Mouse (Mus musculus) layer of hippocampus, adult 8-10 months (tissue): Measurements from ENCODE around the gene Mrpl39. TPM values are rescaled to one million over a fixed set of nuclear protein-coding genes. Genes with fewer than 3 reads are reported as not detected.

ENCODE experiments used
- DNase-seq, 2 experiments: peaks; one replicate each; pipeline ENCODE4 v3.0.0; 2022; ENCODE audit warnings: low spot score in 2 of 2
- total RNA-seq, 4 experiments: library from RNA; stranded (reverse); gene quantifications; 2 replicates each; pipeline ENCODE4 v1.2.4; 2022

Gene Mrpl39
- total RNA-seq, 4 experiments from 2014 or later: 20.1 to 24.1 (median 20.9) TPM

DNA sequence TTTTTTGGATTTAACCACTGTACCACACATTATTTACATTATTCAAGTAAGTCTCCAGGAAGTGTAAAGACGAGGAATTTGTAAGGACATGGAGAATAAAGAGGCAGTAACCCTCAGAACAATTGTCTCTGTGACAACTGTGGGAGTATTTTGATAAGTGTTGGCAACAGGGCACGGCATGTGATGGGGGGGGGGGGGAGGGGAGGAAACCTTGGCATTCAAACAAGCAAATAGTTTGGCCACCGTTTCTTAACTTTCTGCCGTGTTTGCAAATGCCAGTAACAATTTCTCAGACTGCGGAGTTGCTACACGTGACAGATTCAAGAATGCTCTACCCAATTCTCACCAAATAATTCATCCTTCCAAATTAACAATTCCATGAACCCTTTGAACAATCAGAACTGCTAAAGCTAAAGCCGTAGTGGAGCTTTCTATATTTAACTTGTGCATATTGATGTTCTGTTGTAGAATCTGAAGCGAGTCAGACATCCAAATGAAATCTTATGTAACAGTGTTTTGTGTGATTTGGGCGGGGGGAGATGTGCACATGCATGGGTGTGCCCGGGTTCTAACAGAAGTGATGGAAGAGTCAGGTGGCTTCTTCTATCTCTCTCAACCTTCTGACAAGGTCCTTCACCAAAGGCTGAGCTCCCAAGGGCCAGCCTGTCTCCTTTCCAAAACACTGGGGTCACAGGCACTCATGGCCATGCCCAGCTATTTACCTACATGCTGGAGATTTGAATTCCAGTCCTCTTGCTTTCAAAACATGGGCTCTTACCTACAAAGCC is 9.4 kb upstream of the Mrpl39 start:
- no peak for DNase-seq

DNA sequence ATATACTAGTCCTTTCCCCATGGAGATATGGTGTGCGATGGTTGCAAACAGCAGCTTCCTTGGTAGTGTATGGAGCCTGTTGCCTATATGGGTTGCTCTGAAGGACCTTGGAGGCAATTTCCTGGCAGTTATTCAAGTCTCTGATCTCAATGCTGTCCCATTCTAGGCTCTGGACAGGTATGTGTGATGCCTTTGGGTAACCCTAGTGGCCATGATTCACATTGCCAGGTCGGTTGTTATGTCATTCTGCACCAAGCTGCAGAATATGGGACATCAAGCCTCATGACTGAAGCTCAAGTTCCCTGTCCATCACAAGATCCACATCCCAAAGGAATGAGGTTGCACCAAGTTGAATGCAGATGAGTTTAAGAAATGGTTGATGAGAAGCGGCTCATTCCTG is 1.8 kb upstream of the Mrpl39 start:
- DNase-seq: no peak

GRCm38 (mm10) chr16:84734806-84735165 is 756 bp downstream of the Mrpl39 start:
- DNase-seq: no peak

DNA sequence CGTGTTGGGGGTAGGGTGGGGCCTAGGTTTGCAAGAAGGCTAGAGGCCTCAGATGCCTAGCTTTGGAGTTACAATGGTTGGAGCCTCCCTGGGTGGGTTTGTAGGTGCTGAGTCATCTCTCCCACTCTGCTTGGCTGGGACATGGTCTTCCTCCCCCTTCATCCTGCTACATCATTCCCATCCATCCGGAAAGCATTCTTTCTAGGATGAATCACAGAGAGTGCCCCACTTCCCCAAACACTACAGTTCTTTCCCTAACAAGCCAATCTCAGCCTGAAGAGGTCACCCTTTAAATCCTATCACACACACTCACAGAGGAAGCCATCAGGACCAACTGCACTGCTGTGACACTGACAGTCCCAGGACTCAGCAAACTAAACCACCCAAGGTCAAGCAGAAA is 14.9 kb downstream of the Mrpl39 start:
- no peak for DNase-seq

DNA sequence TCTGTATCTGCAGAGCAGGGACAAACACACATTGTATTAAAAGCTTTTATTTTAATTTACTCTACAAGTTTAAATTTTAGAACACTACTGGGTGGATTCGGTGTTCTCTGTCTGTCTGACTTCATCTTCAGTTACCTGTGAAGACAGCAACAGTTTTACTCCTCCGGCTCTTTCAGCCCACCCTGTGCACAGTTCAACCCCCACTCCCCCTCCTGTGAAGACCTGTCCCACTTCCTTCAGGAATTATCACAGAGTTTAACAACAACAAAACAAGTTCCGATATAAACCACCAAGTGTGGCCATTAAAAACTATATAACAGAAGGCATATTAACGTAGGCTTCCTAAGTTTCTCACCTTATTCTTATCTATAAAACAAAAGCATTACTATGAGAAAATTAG is 17.3 kb downstream of the Mrpl39 start:
- no peak for DNase-seq

- DNase-seq: no peak
Observed at GRCm38 (mm10) chr16:84717618-84718248, 17.8 kb downstream of the Mrpl39 start.

GRCm38 (mm10) chr16:84716724-84717617 is 18.6 kb downstream of the Mrpl39 start:
- no peak for DNase-seq

- DNase-seq: no peak
Observed at GRCm38 (mm10) chr16:84716197-84716596, 19.3 kb downstream of the Mrpl39 start.

GRCm38 (mm10) chr16:84714978-84715377 is 20.6 kb downstream of the Mrpl39 start:
- no peak for DNase-seq

DNA sequence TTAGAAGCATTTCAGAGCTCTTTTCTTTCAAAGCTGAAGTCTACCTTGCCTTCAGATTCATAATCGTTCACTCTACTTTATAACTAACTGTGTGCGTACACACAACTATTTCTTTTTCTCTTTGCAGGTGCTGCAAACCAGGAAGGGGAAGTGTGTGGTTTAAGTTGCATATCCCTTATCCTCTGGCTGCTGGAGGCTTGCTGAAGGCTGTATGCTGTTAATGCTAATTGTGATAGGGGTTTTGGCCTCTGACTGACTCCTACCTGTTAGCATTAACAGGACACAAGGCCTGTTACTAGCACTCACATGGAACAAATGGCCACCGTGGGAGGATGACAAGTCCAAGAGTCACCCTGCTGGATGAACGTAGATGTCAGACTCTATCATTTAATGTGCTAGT is 21.6 kb downstream of the Mrpl39 start:
- DNase-seq: no peak

- DNase-seq: no peak
Observed at GRCm38 (mm10) chr16:84713156-84713555, 22.4 kb downstream of the Mrpl39 start.

- no peak for DNase-seq
Observed at GRCm38 (mm10) chr16:84708649-84709048, 26.9 kb downstream of the Mrpl39 start.

DNA sequence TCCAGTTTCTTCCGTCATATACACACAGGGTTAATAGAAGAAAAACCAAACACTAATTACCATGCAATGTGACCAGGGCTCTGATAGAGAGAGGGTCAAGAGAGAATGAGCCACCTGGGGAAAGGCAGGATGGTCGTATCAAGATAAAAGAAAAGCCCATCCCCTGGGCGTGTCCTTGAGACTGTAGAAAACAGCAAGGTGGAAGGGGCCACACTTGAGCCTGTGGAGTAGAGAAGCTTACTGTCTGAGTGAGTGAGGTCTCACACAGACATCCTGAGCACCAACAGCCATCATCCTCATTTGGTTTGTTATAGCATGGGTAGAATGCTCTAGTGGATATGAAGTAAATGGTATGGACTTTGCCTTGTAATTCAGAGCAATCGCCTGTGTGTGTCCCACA is 27.7 kb downstream of the Mrpl39 start:
- no peak for DNase-seq

- no peak for DNase-seq
Observed at GRCm38 (mm10) chr16:84706571-84706970, 29.0 kb downstream of the Mrpl39 start.

DNA sequence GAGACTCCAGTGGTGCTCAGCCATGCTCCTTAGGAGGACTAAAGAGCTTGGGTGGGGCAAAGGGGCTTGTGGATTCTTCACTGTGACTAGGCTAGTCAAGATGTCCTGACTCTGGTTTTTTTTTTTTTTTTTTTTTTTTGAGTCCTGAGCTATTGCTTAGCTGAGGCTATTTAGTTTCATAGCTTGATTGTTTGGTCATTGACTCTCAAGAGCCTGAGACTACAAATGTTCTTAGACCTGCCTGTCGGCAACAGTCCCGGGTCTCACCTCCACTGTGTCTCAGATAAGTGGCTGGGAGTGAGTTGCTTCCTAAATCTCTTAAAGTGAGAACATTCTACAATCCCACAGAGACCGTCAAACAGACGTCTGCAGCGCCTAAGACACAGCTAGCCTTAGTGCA is 30.0 kb downstream of the Mrpl39 start:
- no peak for DNase-seq

- DNase-seq: no peak
Observed at GRCm38 (mm10) chr16:84704661-84705240, 30.8 kb downstream of the Mrpl39 start.

- no peak for DNase-seq
Observed at GRCm38 (mm10) chr16:84703769-84704660, 31.5 kb downstream of the Mrpl39 start.

DNA sequence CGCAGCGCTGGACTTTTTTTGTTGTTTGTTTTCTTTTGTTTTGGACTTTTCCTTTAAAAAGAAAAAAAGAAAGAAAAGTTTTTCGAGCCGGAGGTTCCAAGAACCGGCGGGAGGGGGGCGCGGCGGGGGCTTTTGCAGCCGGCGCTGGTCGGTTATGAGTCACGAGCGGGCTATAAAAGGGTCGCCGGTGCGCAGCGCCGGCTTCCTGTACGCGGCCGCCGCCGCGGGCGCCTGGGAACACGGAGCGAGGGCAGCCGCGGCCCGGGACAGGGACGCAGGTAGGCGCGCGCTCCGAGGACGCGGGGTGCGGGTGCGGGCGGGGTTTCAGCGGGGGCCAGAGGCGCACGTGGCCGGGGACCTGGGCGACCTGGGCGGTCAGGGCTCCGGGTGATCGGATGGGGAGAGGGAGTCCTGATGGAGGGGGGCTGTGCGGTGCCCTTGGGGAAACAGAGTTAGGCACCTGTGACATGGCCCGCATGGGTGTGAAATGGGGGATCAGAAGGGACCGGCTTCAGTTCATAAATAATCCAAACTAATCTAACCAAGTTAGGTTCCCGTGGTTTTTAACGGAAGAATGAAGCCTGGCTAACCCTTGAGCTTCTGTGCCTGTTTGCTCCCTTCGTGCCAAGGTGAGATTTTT is 32.3 kb downstream of the Mrpl39 start:
- no peak for DNase-seq

DNA sequence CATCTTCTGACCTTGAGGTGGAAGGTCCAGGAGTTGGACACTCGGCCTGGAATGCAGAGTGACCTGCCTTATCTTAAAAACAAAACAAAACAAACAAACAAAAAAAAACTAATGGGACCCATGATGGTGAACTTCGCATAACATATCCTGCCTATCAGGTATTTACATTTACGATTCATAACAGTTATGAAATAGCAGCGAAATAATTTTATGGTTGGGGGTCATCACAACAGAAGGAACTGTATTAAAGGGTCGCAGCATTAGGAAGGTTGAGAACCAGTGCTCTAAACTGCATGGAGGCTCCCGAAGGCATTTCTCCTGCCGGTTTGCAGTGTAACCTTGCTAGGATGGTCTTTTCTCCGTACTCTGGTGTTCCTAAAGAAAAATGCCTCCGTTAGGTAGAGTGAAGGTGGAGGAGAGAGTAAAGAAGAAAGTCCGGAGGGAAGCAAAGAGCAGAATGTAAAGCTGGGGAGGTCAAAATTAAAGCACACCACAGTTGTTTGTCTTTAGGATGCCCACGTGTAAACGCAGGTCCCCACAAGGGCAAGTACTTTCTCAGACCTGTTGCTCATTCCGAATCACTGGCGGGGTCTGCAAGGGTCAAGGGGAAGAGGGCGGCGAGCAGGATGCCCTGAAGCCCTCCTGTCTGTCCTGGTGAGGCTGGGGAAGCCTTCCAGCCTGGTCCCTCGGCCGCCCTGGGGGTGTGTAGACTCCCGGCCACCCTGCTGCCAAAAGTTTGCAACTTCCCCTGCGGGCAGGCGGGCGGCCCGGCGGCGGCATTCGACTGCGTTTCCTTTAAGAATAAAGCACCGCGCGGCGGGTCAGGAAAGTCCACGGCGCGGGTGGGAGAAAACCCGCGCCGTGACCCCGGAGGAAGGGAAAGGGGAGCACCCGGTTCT is 33.1 kb downstream of the Mrpl39 start:
- no peak for DNase-seq
